Mouse (Mus musculus): ENCODE results near the gene Cav1. TPM values are rescaled to one million over a fixed set of nuclear protein-coding genes. Genes with fewer than 3 reads are reported as not detected.

Gene Cav1
- polyA plus RNA-seq, 1 experiment from 2014 or later = 16.6 TPM

DNA sequence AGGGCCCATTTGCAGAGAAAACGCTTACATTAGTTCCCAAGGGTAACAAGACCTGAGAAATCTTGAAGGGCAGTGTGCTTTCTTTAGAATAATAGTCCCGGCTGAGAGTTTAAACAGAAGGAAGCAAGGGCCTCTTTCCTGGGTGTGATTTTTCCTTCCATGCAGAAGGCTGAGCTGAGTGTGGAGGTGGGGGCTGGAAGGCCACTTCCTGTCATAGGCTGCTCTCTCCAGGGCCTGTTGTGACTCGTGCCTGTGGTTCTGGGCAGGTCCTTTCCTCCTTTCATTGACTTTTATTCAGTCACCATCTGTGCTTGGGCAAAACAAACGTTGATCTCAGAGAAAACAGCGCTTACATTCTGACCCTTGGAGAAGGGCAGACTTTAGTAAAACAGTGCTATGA, 24.0 kb upstream of the Cav1 start:
- no peak for ATAC-seq (ENCODE audit: low read depth)
- H3K4me3 ChIP-seq (ENCODE audit: low read depth, low read length) = peak overlapping the region; percentile 57; the same call in 1 of the 2 replicates
- peaks cover 6% of the 10 kb centered on the region; the same call in 1 of the 2 replicates for H3K4me1 ChIP-seq (ENCODE audit: control insufficient read depth, insufficient read depth, low read length)
- no peak overlapping the region for H3K9ac ChIP-seq (replicated peaks; ENCODE audit: low read depth, low read length)
- 43% methylated on average over 5 of the region's 5 CpGs for WGBS
- no peak overlapping the region for H3K27ac ChIP-seq (ENCODE audit: low read depth, low read length)
- H3K27me3 ChIP-seq (ENCODE audit: control insufficient read depth, insufficient read depth, low read length) = no peaks in the 10 kb centered on the region
- H3K36me3 ChIP-seq (ENCODE audit: control insufficient read depth, insufficient read depth, low read length) = no peaks in the 10 kb centered on the region
- H3K4me2 ChIP-seq (ENCODE audit: low read depth, low read length) = no peak overlapping the region; the same call in 1 of the 2 replicates
- no peaks in the 10 kb centered on the region for H3K9me3 ChIP-seq (ENCODE audit: control insufficient read depth, low read length)

DNA sequence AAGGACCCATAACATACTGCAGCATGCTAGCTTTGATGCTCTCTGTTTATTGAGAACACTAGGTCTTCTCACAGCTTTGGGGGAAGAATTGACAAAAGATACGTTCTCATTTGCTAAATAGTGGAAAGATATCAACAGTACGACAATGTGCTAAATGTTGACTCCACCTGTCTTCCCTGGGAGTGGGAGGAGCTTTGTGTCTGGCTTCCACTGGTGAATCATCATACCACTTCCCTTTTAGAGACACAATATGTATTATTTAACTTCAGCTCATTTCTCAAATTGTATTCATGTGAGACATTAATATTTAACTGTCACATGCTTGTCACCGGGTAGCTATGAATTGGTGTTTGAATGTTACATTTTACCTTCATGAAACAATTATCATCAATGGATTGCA, 22.3 kb upstream of the Cav1 start:
- no peak overlapping the region for H3K4me2 ChIP-seq (ENCODE audit: low read depth, low read length)
- H3K4me3 ChIP-seq (ENCODE audit: low read depth, low read length) = no peak overlapping the region
- H3K27ac ChIP-seq (ENCODE audit: low read depth, low read length) = no peak overlapping the region
- H3K9ac ChIP-seq (replicated peaks; ENCODE audit: low read depth, low read length) = no peak overlapping the region
- H3K9me3 ChIP-seq (ENCODE audit: control insufficient read depth, low read length) = no peaks in the 10 kb centered on the region
- no peaks in the 10 kb centered on the region for H3K36me3 ChIP-seq (ENCODE audit: control insufficient read depth, insufficient read depth, low read length)
- peaks cover 6% of the 10 kb centered on the region; the same call in 1 of the 2 replicates for H3K4me1 ChIP-seq (ENCODE audit: control insufficient read depth, insufficient read depth, low read length)
- no peaks in the 10 kb centered on the region for H3K27me3 ChIP-seq (ENCODE audit: control insufficient read depth, insufficient read depth, low read length)
- no peak for ATAC-seq (ENCODE audit: low read depth)
- 87% methylated on average over 3 of the region's 3 CpGs for WGBS

DNA sequence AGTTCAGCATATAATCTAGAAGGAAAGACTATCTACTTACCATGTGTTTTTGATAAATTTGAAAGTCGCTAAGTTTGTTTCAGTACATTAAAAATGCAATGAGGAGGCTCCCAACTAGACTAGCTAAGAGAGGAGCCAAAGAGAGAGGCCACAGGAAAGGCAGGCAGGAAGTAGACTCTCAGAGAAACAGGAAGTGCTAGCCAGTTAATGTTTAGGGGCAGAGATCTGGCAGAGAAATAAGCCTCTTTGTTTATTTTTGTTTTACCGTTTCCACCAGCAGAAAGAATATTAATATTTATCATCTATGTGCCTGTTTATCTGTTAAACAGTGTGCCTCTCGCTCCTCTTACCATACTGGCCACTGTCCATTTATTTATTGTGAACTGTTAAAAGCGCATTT, 19.8 kb upstream of the Cav1 start:
- Histone ChIP-seq H3K4me3 (ENCODE audit: low read depth, low read length) (no peak overlapping the region), H3K9me3 (ENCODE audit: control insufficient read depth, low read length) (no peaks in the 10 kb centered on the region), H3K4me1 (ENCODE audit: control insufficient read depth, insufficient read depth, low read length) (0 out of 2 replicates have a peak, but pooled peaks cover 3% of the 10 kb centered on the region), H3K36me3 (ENCODE audit: control insufficient read depth, insufficient read depth, low read length) (no peaks in the 10 kb centered on the region), H3K27me3 (ENCODE audit: control insufficient read depth, insufficient read depth, low read length) (no peaks in the 10 kb centered on the region), H3K27ac (ENCODE audit: low read depth, low read length) (no peak overlapping the region), H3K4me2 (ENCODE audit: low read depth, low read length) (no peak overlapping the region), H3K9ac (replicated peaks; ENCODE audit: low read depth, low read length) (no peak overlapping the region)
- 74% methylated on average over 4 of the region's 4 CpGs for WGBS
- no peak for ATAC-seq (ENCODE audit: low read depth)

DNA sequence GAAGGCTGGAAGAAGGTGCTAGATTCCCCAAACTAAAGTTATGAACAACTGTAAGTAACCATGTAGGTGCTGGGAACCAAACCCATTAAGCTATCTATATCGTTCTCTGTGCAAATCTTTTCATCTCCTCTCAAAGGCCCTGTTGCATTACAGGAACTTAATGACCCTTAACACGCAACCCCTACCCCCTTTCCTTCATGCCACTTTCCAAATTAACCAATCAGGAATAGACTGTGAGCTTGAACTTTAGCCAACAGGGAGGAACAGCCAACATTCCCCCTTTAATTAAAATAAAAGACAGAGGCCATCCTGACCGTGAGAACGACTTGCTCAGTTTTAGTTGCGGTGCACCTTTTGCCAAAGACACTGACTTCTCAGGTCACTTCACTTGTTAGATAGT, 11.0 kb upstream of the Cav1 start:
- no peak overlapping the region for H3K27ac ChIP-seq (ENCODE audit: low read depth, low read length)
- H3K4me3 ChIP-seq (ENCODE audit: low read depth, low read length) = no peak overlapping the region
- WGBS = 53% methylated on average over 5 of the region's 5 CpGs
- no peak overlapping the region for H3K4me2 ChIP-seq (ENCODE audit: low read depth, low read length)
- no peaks in the 10 kb centered on the region for H3K4me1 ChIP-seq (ENCODE audit: control insufficient read depth, insufficient read depth, low read length)
- H3K36me3 ChIP-seq (ENCODE audit: control insufficient read depth, insufficient read depth, low read length) = no peaks in the 10 kb centered on the region
- no peaks in the 10 kb centered on the region for H3K9me3 ChIP-seq (ENCODE audit: control insufficient read depth, low read length)
- H3K9ac ChIP-seq (replicated peaks; ENCODE audit: low read depth, low read length) = no peak overlapping the region
- no peak for ATAC-seq (ENCODE audit: low read depth)
- no peaks in the 10 kb centered on the region for H3K27me3 ChIP-seq (ENCODE audit: control insufficient read depth, insufficient read depth, low read length)

DNA sequence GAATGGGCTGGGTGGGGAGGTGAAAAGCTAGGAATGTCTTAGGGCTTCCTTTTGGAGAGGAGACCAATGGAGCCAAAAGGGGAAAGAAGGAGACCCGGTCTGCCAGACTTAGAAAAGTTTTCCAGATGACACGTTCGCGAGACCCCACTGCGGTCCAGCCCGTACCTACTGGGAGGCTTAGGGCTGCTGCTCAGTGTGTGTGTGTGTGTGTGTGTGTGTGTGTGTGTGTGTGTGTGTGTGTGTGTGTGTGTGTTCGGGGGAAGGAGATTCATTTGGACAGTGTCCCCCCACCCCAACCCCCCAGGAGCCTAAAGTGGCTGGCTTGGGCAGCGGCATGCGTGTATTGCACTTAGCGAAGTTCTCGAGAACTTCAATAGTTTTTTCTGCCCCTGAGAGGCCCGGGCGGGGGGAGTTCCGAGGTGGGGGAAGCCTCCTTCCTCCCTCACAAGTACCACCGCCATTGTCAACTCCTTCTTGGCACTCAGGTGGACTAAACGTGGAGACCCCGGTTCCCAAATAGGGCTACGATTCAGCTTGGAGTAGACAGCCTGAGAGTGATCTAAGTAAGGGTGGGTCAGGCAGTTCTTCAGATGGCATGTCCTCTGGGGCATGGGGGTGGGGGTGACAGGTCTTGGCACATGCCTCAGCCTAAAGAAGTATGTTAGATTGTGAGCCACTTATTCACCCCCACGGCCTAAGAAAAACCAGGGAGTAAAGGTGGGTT, 629 bp downstream of the Cav1 start:
- WGBS = 1% methylated on average over 19 of the region's 19 CpGs
- H3K27ac ChIP-seq (ENCODE audit: low read depth, low read length) = no peak overlapping the region
- ATAC-seq (ENCODE audit: low read depth) = peak; percentile 40; the same call in 1 of the 2 replicates

DNA sequence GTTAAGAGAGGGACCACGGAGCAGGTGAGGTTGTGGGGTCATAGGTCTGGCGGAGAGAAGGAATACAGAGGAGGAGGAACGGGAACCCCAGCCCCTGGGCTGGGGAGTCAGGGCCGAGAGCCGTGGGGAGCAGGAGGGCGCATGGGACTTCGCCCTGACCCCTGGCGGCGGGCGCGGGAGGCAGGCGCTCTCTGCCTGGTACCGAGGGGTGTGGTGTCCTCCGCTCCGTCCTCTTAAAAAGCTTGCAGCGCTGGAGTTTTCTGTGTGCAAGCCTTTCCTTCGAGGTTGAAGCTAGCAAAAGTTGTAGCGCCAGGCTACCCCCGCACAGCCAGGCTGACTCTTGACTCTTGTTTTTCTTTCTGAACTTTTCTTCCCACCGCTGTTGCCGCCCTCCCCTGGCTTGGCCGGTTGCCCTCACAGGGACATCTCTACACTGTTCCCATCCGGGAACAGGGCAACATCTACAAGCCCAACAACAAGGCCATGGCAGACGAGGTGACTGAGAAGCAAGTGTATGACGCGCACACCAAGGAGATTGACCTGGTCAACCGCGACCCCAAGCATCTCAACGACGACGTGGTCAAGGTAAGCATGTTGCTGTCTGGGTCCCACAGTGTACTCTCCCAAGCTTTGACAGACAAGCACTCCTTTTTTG, 1.5 kb downstream of the Cav1 start:
- H3K36me3 ChIP-seq (ENCODE audit: control insufficient read depth, insufficient read depth, low read length) = no peaks in the 10 kb centered on the region
- H3K4me3 ChIP-seq (ENCODE audit: low read depth, low read length) = peak overlapping the region; percentile 42
- no peaks in the 10 kb centered on the region for H3K9me3 ChIP-seq (ENCODE audit: control insufficient read depth, low read length)
- H3K4me1 ChIP-seq (ENCODE audit: control insufficient read depth, insufficient read depth, low read length) = no peaks in the 10 kb centered on the region
- H3K27me3 ChIP-seq (ENCODE audit: control insufficient read depth, insufficient read depth, low read length) = peaks cover 3% of the 10 kb centered on the region; the same call in 1 of the 2 replicates
- peak overlapping the region; percentile 97 for H3K4me2 ChIP-seq (ENCODE audit: low read depth, low read length)
- H3K9ac ChIP-seq (replicated peaks; ENCODE audit: low read depth, low read length) = no peak overlapping the region
- ATAC-seq (ENCODE audit: low read depth) = peak; percentile 71
- WGBS = 2% methylated on average over 31 of the region's 31 CpGs
- H3K27ac ChIP-seq (ENCODE audit: low read depth, low read length) = no peak overlapping the region

More for the DNA sequence above, 629 bp downstream of the Cav1 start:
- Histone ChIP-seq H3K4me3 (ENCODE audit: low read depth, low read length) (peak overlapping the region; percentile 42), H3K9ac (replicated peaks; ENCODE audit: low read depth, low read length) (peak overlapping the region; percentile 46), H3K36me3 (ENCODE audit: control insufficient read depth, insufficient read depth, low read length) (no peaks in the 10 kb centered on the region), H3K27me3 (ENCODE audit: control insufficient read depth, insufficient read depth, low read length) (peaks cover 3% of the 10 kb centered on the region; the same call in 1 of the 2 replicates), H3K9me3 (ENCODE audit: control insufficient read depth, low read length) (no peaks in the 10 kb centered on the region), H3K4me2 (ENCODE audit: low read depth, low read length) (peak overlapping the region; percentile 97), H3K4me1 (ENCODE audit: control insufficient read depth, insufficient read depth, low read length) (no peaks in the 10 kb centered on the region)

DNA sequence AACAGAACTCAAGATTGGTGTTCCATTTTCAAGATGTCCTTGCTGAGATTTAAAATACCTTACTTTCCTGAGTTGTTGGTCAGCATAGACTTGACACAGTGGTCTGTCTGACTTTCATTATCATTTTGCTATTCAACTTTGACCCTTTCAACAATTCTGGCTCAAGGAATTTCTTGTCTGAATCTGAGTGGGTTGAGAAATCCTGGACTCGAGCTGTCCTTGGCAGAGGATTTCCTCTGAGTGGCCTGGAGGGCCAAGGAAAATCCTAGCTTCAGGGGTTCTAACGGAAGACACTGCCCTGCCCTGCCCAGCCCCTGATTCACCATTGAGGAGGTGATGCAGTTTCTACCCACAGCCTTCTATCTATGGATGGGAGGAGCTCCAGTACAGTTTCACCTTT, 2.5 kb downstream of the Cav1 start:
- ATAC-seq (ENCODE audit: low read depth) = no peak
- Histone ChIP-seq H3K4me1 (ENCODE audit: control insufficient read depth, insufficient read depth, low read length) (no peaks in the 10 kb centered on the region), H3K9me3 (ENCODE audit: control insufficient read depth, low read length) (no peaks in the 10 kb centered on the region), H3K36me3 (ENCODE audit: control insufficient read depth, insufficient read depth, low read length) (no peaks in the 10 kb centered on the region), H3K4me2 (ENCODE audit: low read depth, low read length) (no peak overlapping the region), H3K27me3 (ENCODE audit: control insufficient read depth, insufficient read depth, low read length) (peaks cover 3% of the 10 kb centered on the region; the same call in 1 of the 2 replicates), H3K4me3 (ENCODE audit: low read depth, low read length) (no peak overlapping the region), H3K27ac (ENCODE audit: low read depth, low read length) (no peak overlapping the region), H3K9ac (replicated peaks; ENCODE audit: low read depth, low read length) (no peak overlapping the region)
- WGBS = 62% methylated on average over 2 of the region's 2 CpGs

DNA sequence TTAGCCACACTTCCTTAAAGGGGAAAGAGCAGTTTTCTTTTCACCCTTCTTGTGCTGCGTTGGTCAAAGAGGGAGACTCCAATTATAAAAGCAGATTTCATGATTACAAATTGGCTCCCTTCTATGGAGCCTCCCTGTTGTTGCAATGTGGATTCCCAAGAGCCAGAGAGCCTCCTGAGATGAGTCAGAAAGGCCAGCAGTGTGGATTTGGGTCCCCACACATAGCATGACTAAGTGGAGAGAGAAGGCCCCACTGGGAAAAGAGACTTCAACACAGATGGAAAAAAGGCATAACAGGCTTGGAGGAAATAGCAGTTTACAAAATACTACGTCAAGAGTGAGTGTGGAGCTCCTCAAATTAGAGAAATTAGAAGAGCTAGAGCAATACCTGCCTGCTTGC, 3.1 kb downstream of the Cav1 start:
- peaks cover 3% of the 10 kb centered on the region; the same call in 1 of the 2 replicates for H3K27me3 ChIP-seq (ENCODE audit: control insufficient read depth, insufficient read depth, low read length)
- WGBS = 82% methylated on average over 2 of the region's 2 CpGs

DNA sequence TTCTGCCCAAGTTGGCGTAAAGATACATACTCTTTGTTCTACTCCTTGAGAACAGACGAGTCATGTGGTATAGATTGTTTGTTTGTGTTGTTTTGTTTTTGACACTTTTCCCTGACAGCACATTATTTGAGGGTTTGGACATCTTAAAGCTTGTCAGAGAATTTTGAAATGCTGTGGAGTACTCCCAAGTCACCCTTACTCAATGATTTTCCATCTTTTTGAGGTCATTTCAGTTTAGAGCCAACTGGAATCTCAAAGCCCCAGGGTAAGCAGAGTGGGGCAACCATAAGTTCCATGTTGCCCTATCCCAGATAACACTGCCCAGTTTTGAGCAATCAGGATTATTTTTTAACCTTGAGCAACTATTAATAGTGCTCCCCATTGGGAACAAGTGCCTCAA, 8.1 kb downstream of the Cav1 start:
- 88% methylated on average over 2 of the region's 2 CpGs for WGBS

More for the DNA sequence above, 3.1 kb downstream of the Cav1 start:
- Histone ChIP-seq H3K4me1 (ENCODE audit: control insufficient read depth, insufficient read depth, low read length) (no peaks in the 10 kb centered on the region), H3K4me3 (ENCODE audit: low read depth, low read length) (no peak overlapping the region), H3K9me3 (ENCODE audit: control insufficient read depth, low read length) (no peaks in the 10 kb centered on the region), H3K9ac (replicated peaks; ENCODE audit: low read depth, low read length) (no peak overlapping the region), H3K36me3 (ENCODE audit: control insufficient read depth, insufficient read depth, low read length) (no peaks in the 10 kb centered on the region), H3K27ac (ENCODE audit: low read depth, low read length) (no peak overlapping the region), H3K4me2 (ENCODE audit: low read depth, low read length) (no peak overlapping the region)
- ATAC-seq (ENCODE audit: low read depth) = no peak

More for the DNA sequence above, 8.1 kb downstream of the Cav1 start:
- no peak overlapping the region for H3K4me2 ChIP-seq (ENCODE audit: low read depth, low read length)
- ATAC-seq (ENCODE audit: low read depth) = no peak
- no peaks in the 10 kb centered on the region for H3K36me3 ChIP-seq (ENCODE audit: control insufficient read depth, insufficient read depth, low read length)
- H3K27ac ChIP-seq (ENCODE audit: low read depth, low read length) = no peak overlapping the region
- no peaks in the 10 kb centered on the region for H3K4me1 ChIP-seq (ENCODE audit: control insufficient read depth, insufficient read depth, low read length)
- H3K9ac ChIP-seq (replicated peaks; ENCODE audit: low read depth, low read length) = no peak overlapping the region
- H3K9me3 ChIP-seq (ENCODE audit: control insufficient read depth, low read length) = no peaks in the 10 kb centered on the region
- H3K27me3 ChIP-seq (ENCODE audit: control insufficient read depth, insufficient read depth, low read length) = peaks cover under 1% of the 10 kb centered on the region; the same call in 1 of the 2 replicates
- H3K4me3 ChIP-seq (ENCODE audit: low read depth, low read length) = no peak overlapping the region
